Mouse (Mus musculus): ENCODE measurements around the gene Rac1. TPM values are rescaled to one million over a fixed set of nuclear protein-coding genes. Genes with fewer than 3 reads are reported as not detected.

Rac1 gene
- polyA plus RNA-seq, 1 experiment from 2014 or later, result 378 TPM

GRCm38 (mm10) chr5:143518045-143518591 is 9.7 kb downstream of the Rac1 start:
- no peaks in the 10 kb centered on the region for H3K4me1 ChIP-seq
- WGBS, result 91% methylated on average over 6 of the region's 6 CpGs
- no peak for DNase-seq (ENCODE audit: low spot score)
- H3K27ac ChIP-seq (replicated peaks), result no peak overlapping the region
- H3K9me3 ChIP-seq (replicated peaks), result no peaks in the 10 kb centered on the region
- no peak overlapping the region for H3K4me3 ChIP-seq
- peaks cover 55% of the 10 kb centered on the region for H3K36me3 ChIP-seq
- H3K27me3 ChIP-seq (ENCODE audit: low read depth, poor library complexity, severe bottlenecking), result no peaks in the 10 kb centered on the region

- WGBS, result 86% methylated on average over 6 of the region's 6 CpGs
- H3K36me3 ChIP-seq, result peaks cover 61% of the 10 kb centered on the region
- no peak for DNase-seq (ENCODE audit: low spot score)
- H3K27ac ChIP-seq (replicated peaks), result no peak overlapping the region
- no peaks in the 10 kb centered on the region for H3K4me1 ChIP-seq
- H3K27me3 ChIP-seq (ENCODE audit: low read depth, poor library complexity, severe bottlenecking), result no peaks in the 10 kb centered on the region
- no peaks in the 10 kb centered on the region for H3K9me3 ChIP-seq (replicated peaks)
- no peak overlapping the region for H3K4me3 ChIP-seq
These were observed 10.4 kb downstream of the Rac1 start for GRCm38 (mm10) chr5:143517436-143517835.

- no peaks in the 10 kb centered on the region for H3K4me1 ChIP-seq
- H3K27ac ChIP-seq (replicated peaks), result no peak overlapping the region
- no peaks in the 10 kb centered on the region for H3K27me3 ChIP-seq (ENCODE audit: low read depth, poor library complexity, severe bottlenecking)
- WGBS, result 93% methylated on average over 11 of the region's 11 CpGs
- no peak overlapping the region for H3K4me3 ChIP-seq
- H3K9me3 ChIP-seq (replicated peaks), result no peaks in the 10 kb centered on the region
- peaks cover 66% of the 10 kb centered on the region for H3K36me3 ChIP-seq
- no peak for DNase-seq (ENCODE audit: low spot score)
These were observed 10.8 kb downstream of the Rac1 start for GRCm38 (mm10) chr5:143517005-143517404.

GRCm38 (mm10) chr5:143514878-143515277 is 13.0 kb downstream of the Rac1 start:
- H3K4me1 ChIP-seq, result no peaks in the 10 kb centered on the region
- no peaks in the 10 kb centered on the region for H3K27me3 ChIP-seq (ENCODE audit: low read depth, poor library complexity, severe bottlenecking)
- H3K9me3 ChIP-seq (replicated peaks), result no peaks in the 10 kb centered on the region
- H3K27ac ChIP-seq (replicated peaks), result no peak overlapping the region
- WGBS, result 90% methylated on average over 5 of the region's 5 CpGs
- peaks cover 82% of the 10 kb centered on the region for H3K36me3 ChIP-seq
- no peak overlapping the region for H3K4me3 ChIP-seq
- no peak for DNase-seq (ENCODE audit: low spot score)

GRCm38 (mm10) chr5:143512305-143512704 is 15.5 kb downstream of the Rac1 start:
- 94% methylated on average over 4 of the region's 4 CpGs for WGBS
- Histone ChIP-seq H3K27me3 (ENCODE audit: low read depth, poor library complexity, severe bottlenecking) (no peaks in the 10 kb centered on the region), H3K9me3 (replicated peaks) (no peaks in the 10 kb centered on the region), H3K27ac (replicated peaks) (no peak overlapping the region), H3K36me3 (peaks cover 96% of the 10 kb centered on the region), H3K4me3 (no peak overlapping the region), H3K4me1 (no peaks in the 10 kb centered on the region; the same call in 1 of the 2 replicates)
- no peak for DNase-seq (ENCODE audit: low spot score)

- Histone ChIP-seq H3K4me1 (no peaks in the 10 kb centered on the region; the same call in 1 of the 2 replicates), H3K36me3 (peaks cover 96% of the 10 kb centered on the region), H3K4me3 (no peak overlapping the region), H3K27me3 (ENCODE audit: low read depth, poor library complexity, severe bottlenecking) (no peaks in the 10 kb centered on the region), H3K9me3 (replicated peaks) (no peaks in the 10 kb centered on the region), H3K27ac (replicated peaks) (no peak overlapping the region)
- DNase-seq (ENCODE audit: low spot score), result no peak
- 89% methylated on average over 4 of the region's 4 CpGs for WGBS
These were observed 16.3 kb downstream of the Rac1 start for GRCm38 (mm10) chr5:143511577-143511976.

GRCm38 (mm10) chr5:143509737-143510136 is 18.1 kb downstream of the Rac1 start:
- Histone ChIP-seq H3K36me3 (peaks cover 95% of the 10 kb centered on the region), H3K4me1 (no peaks in the 10 kb centered on the region; the same call in 1 of the 2 replicates), H3K4me3 (no peak overlapping the region), H3K27ac (replicated peaks) (no peak overlapping the region), H3K9me3 (replicated peaks) (no peaks in the 10 kb centered on the region), H3K27me3 (ENCODE audit: low read depth, poor library complexity, severe bottlenecking) (no peaks in the 10 kb centered on the region)
- no peak for DNase-seq (ENCODE audit: low spot score)
- 82% methylated on average over 11 of the region's 11 CpGs for WGBS

GRCm38 (mm10) chr5:143509294-143509693 is 18.5 kb downstream of the Rac1 start:
- Histone ChIP-seq H3K9me3 (replicated peaks) (no peaks in the 10 kb centered on the region), H3K27ac (replicated peaks) (no peak overlapping the region), H3K4me1 (no peaks in the 10 kb centered on the region; the same call in 1 of the 2 replicates), H3K4me3 (no peak overlapping the region), H3K27me3 (ENCODE audit: low read depth, poor library complexity, severe bottlenecking) (no peaks in the 10 kb centered on the region), H3K36me3 (peaks cover 95% of the 10 kb centered on the region)
- DNase-seq (ENCODE audit: low spot score), result no peak
- 89% methylated on average over 9 of the region's 9 CpGs for WGBS

GRCm38 (mm10) chr5:143505545-143505944 is 22.3 kb downstream of the Rac1 start:
- 90% methylated on average over 7 of the region's 7 CpGs for WGBS
- H3K9me3 ChIP-seq (replicated peaks), result no peaks in the 10 kb centered on the region
- peaks cover 93% of the 10 kb centered on the region for H3K36me3 ChIP-seq
- H3K4me3 ChIP-seq, result no peak overlapping the region
- no peaks in the 10 kb centered on the region; the same call in 1 of the 2 replicates for H3K4me1 ChIP-seq
- DNase-seq (ENCODE audit: low spot score), result no peak
- H3K27me3 ChIP-seq (ENCODE audit: low read depth, poor library complexity, severe bottlenecking), result no peaks in the 10 kb centered on the region
- no peak overlapping the region for H3K27ac ChIP-seq (replicated peaks)

GRCm38 (mm10) chr5:143505056-143505455 is 22.8 kb downstream of the Rac1 start:
- Histone ChIP-seq H3K4me1 (no peaks in the 10 kb centered on the region; the same call in 1 of the 2 replicates), H3K27me3 (ENCODE audit: low read depth, poor library complexity, severe bottlenecking) (no peaks in the 10 kb centered on the region), H3K36me3 (peaks cover 92% of the 10 kb centered on the region), H3K4me3 (no peak overlapping the region), H3K9me3 (replicated peaks) (no peaks in the 10 kb centered on the region), H3K27ac (replicated peaks) (no peak overlapping the region)
- 89% methylated on average over 8 of the region's 8 CpGs for whole genome bisulfite sequencing
- DNase-seq (ENCODE audit: low spot score), result no peak

- Histone ChIP-seq H3K9me3 (replicated peaks) (no peaks in the 10 kb centered on the region), H3K36me3 (peaks cover 92% of the 10 kb centered on the region), H3K27ac (replicated peaks) (no peak overlapping the region), H3K27me3 (ENCODE audit: low read depth, poor library complexity, severe bottlenecking) (no peaks in the 10 kb centered on the region), H3K4me1 (no peaks in the 10 kb centered on the region; the same call in 1 of the 2 replicates), H3K4me3 (no peak overlapping the region)
- 70% methylated on average over 3 of the region's 3 CpGs for WGBS
- no peak for DNase-seq (ENCODE audit: low spot score)
These were observed 23.4 kb downstream of the Rac1 start for GRCm38 (mm10) chr5:143504453-143504852.

- Histone ChIP-seq H3K9me3 (replicated peaks) (no peaks in the 10 kb centered on the region), H3K4me1 (no peaks in the 10 kb centered on the region), H3K4me3 (no peak overlapping the region), H3K36me3 (peaks cover 94% of the 10 kb centered on the region), H3K27ac (replicated peaks) (no peak overlapping the region), H3K27me3 (ENCODE audit: low read depth, poor library complexity, severe bottlenecking) (no peaks in the 10 kb centered on the region)
- 94% methylated on average over 6 of the region's 6 CpGs for WGBS
- DNase-seq (ENCODE audit: low spot score), result no peak
These were observed 24.1 kb downstream of the Rac1 start for GRCm38 (mm10) chr5:143503740-143504139.

- DNase-seq (ENCODE audit: low spot score), result no peak
- no peaks in the 10 kb centered on the region for H3K9me3 ChIP-seq (replicated peaks)
- 90% methylated on average over 19 of the region's 19 CpGs for WGBS
- H3K36me3 ChIP-seq, result peaks cover 93% of the 10 kb centered on the region
- H3K4me3 ChIP-seq, result no peak overlapping the region
- no peak overlapping the region for H3K27ac ChIP-seq (replicated peaks)
- no peaks in the 10 kb centered on the region for H3K27me3 ChIP-seq (ENCODE audit: low read depth, poor library complexity, severe bottlenecking)
- H3K4me1 ChIP-seq, result no peaks in the 10 kb centered on the region
These were observed 24.8 kb downstream of the Rac1 start for GRCm38 (mm10) chr5:143502899-143503557.
